Mouse (Mus musculus) olfactory bulb, adult 2 months (tissue): Measurements from ENCODE around the gene Clstn1.

Experiments used
- CTCF ChIP-seq: fragments of 200-500 bp; IDR thresholded peaks from 2 replicates; pipeline ENCODE4 v1.5.1; 2012; ENCODE audit warnings: low read depth, mild to moderate bottlenecking, low read length, moderate library complexity; ENCODE audit not compliant: insufficient read depth
- POLR2A ChIP-seq: fragments of 200-500 bp; IDR thresholded peaks from 2 replicates; pipeline ENCODE4 v1.6.1; 2012; ENCODE audit warnings: mild to moderate bottlenecking, low read depth, low read length, moderate library complexity; ENCODE audit not compliant: insufficient read depth

DNA sequence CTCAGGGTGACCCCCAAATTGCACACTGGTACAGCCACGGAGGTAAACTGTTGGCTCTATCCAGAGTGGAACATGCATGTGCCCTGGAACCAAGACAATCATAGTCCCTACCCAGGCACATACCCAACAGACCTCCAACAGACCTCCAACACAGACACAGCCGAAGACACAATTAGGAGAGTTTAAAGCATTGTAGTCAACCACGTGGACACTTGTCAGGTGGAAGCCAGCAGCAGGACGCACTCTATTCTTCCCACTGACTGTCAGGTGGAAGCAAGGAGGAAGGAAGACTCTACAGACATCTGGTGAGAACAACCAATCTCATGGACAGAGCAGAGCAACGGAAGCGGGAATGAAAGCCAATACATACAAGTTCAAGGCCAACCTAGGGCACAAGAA is 79.4 kb downstream of the Clstn1 start:
- no peak for TF ChIP-seq POLR2A
- TF ChIP-seq CTCF = no peak
